Mouse (Mus musculus) layer of hippocampus, postnatal 25 days (tissue): ENCODE results near the gene Gm8005. TPM values are rescaled to one million over a fixed set of nuclear protein-coding genes. Genes with fewer than 3 reads are reported as not detected.
"Not testable (repeated sequence)": the region's sequence is repeated elsewhere in the genome, so short reads cannot be mapped to it uniquely, and the experiment has no call there.

Experiments used
- DNase-seq, 2 experiments: peaks; one replicate each; pipeline ENCODE4 v3.0.0; 2022; ENCODE audit warnings: mixed read lengths in 2 of 2, low spot score in 1 of 2; ENCODE audit errors: extremely low spot score in 1 of 2
- total RNA-seq, 2 experiments: library from RNA; stranded (reverse); gene quantifications; 2 replicates each; pipeline ENCODE4 v1.2.3; 2021

The Gm8005 gene
- not detected for total RNA-seq

GRCm38 (mm10) chr14:42439573-42439972 is at the start of gene Gm8005:
Gm8005 (minus strand) TSS chr14:42439673.
- not testable (repeated sequence) for DNase-seq

- not testable (repeated sequence) for DNase-seq
These were observed 24.1 kb upstream of the Gm8005 start, which contains the start of gene Gm8011 for GRCm38 (mm10) chr14:42463581-42463980. Gm8011 (plus strand) TSS chr14:42463881.

Other genes with a start within 250 kb of the Gm8005 start
- 1 to 10 TPM; 2.3 to 2.4 TPM for gene Gm3573, start 248.9 kb downstream of the Gm8005 start, total RNA-seq
- not detected for gene Gm17026, start 179.6 kb downstream of the Gm8005 start, total RNA-seq
- gene Gm9611, start 142.3 kb downstream of the Gm8005 start, total RNA-seq, result not detected
- not detected for gene Gm7995, start 129.5 kb downstream of the Gm8005 start, total RNA-seq
- not detected for gene Gm8011, start 24.2 kb upstream of the Gm8005 start, total RNA-seq
- not detected for gene Gm8020, start 62.7 kb upstream of the Gm8005 start, total RNA-seq
- not detected for gene Gm8024, start 84.6 kb upstream of the Gm8005 start, total RNA-seq
- gene Gm17124, start 160.2 kb upstream of the Gm8005 start, total RNA-seq, result not detected
- gene Gm3633, start 202.2 kb upstream of the Gm8005 start, total RNA-seq, result not detected
- gene Gm10378, start 216.3 kb upstream of the Gm8005 start, total RNA-seq, result not detected